Mouse (Mus musculus) frontal cortex, postnatal 10 days (tissue): ENCODE measurements around the gene B4galnt2.

Source experiments
- DNase-seq, 2 experiments: peaks; one replicate each; pipeline ENCODE4 v3.0.0; 2022; ENCODE audit warnings: low spot score in 2 of 2, mixed read lengths in 1 of 2

Gene B4galnt2

DNA sequence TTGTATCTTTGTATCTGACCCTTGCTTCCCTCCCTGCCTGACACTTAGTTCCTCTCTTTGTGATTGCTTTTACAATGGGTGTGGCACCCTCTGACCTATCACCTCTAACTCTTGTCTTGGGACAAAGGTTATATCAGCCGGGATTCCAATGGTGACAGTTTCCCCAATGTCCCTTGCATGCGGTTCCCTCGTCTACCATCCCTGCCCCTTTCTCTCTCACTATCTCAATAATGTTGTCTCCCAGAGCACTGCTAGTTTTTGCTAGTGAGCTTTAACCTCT lies 87.6 kb downstream of the B4galnt2 start:
- no peak for DNase-seq

- no peak for DNase-seq
Observed at GRCm38 (mm10) chr11:95826317-95827167, 88.1 kb downstream of the B4galnt2 start.

DNA sequence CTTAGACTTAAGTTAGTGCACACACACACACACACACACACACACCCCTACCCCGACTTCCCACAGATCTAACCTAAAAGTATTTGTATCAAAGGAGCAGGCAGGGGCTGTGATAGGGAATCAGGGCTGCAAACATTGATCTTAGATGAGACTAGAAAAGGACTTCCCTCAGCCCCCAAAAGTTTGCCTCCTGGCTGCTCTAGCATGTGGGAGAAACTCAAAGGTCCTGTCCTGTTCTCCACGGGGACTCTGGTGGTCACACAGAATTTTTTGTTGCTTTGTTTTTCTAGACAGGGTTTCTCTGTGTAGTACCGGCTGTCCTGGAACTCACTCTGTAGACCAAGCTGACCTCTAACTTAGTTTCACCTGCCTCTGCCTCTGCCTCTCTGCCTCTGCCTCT lies 89.1 kb downstream of the B4galnt2 start:
- DNase-seq, result no peak

DNA sequence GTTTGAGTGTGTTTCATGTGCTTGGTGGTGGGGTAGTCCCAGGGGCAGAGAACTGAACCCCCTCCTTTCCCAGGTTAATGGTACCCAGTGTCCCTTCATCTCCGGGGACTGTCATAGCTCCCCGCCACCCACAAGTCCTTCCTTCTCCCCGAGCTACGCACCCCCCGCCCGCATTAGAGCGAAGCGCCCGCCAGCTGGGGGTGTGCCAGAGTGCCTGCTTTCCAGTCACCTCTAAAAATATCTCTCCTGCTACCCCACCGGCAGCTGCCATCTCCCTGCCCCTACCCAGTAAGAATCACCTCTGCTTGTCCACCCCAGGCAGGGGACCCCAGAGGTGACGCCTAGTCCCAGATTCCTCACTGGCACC lies 89.8 kb downstream of the B4galnt2 start:
- DNase-seq, result peak in 1 of 2 experiments; percentile 45

GRCm38 (mm10) chr11:95824071-95824876 lies 90.4 kb downstream of the B4galnt2 start, which contains the start of gene Phospho1:
Gene Phospho1, plus strand, starts transcription at chr11:95824499.
- DNase-seq, result peak; percentile 77 to 89

DNA sequence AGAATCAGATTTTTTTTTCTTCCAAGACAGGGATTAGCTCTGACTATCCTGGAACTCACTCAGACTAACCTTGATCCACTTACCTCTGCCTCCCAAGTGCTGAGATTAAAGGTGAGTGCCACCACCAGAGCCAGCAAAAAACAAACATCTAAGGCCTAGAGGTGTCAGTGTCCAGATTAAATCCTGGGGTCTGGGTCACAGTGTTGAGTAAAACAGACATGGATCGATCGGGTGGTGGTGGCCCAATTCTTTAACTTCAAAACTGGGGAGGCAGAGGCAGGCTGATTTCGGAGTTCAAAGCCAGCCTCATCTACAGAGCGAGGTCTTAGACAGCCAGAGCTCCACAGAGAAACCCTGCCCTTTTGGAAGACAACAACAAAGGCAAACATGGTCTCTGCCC lies 92.3 kb downstream of the B4galnt2 start:
- no peak for DNase-seq

GRCm38 (mm10) chr11:95821511-95821910 lies 93.2 kb downstream of the B4galnt2 start:
- no peak for DNase-seq

GRCm38 (mm10) chr11:95819138-95819537 lies 95.6 kb downstream of the B4galnt2 start:
- no peak for DNase-seq
